Mouse (Mus musculus): ENCODE measurements around the gene Cltc. TPM values are rescaled to one million over a fixed set of nuclear protein-coding genes. Genes with fewer than 3 reads are reported as not detected.
"Not testable (repeated sequence)": the region's sequence is repeated elsewhere in the genome, so short reads cannot be mapped to it uniquely, and the experiment has no call there.

Gene Cltc
- 160 to 175 TPM (median 162 TPM) in 3 replicates for total RNA-seq (2017)

DNA sequence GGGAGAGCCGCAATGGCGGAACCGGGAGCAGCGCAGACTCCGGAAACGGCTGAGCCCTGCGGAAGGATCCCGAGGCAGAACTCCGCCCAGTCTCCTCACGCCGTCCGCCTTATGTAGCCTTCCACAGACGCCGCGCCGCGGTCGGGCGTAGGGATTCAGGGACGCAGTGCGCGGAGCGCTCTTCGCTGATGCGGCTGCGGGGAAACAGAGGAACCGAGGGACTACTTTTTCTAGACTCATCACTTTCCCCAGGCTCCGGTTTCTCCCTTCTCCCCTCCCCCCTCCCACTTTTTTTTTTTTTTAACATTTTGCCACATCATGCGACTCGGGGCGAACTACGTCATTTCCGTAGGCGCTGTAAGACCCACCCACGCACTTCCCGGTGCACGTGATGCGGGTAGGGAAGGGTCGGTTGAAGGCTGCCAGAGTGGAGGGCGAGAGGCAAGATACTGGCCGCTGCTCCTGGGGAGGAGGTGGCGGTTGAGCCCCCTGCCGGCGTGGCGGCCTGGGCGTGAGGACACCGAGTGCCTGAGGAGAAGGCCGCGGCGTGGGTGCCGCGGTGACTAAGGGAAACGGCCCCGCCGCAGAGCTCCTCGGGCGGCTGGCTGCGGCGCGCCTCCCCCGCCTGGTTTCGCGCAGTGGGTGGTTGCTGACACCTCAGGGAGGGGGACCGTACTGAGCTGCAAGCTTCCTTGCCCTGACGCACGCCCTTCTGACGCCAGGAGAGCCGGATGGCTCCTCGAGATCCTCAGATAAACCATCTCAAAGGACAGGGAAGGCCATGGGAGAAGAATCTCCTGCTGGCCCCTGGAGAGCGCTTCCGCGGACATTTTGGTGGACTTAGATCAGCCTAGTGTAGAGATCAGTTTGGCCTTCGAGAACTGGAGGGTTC, at the start of gene Cltc:
TSS of gene Cltc (minus strand) at position 86 of the 892 bp plus-strand sequence.
- peak; percentile 88 for ATAC-seq (replicated peaks; ENCODE audit: insufficient number of reproducible peaks, low FRiP score, low TSS enrichment, poor library complexity, severe bottlenecking)

DNA sequence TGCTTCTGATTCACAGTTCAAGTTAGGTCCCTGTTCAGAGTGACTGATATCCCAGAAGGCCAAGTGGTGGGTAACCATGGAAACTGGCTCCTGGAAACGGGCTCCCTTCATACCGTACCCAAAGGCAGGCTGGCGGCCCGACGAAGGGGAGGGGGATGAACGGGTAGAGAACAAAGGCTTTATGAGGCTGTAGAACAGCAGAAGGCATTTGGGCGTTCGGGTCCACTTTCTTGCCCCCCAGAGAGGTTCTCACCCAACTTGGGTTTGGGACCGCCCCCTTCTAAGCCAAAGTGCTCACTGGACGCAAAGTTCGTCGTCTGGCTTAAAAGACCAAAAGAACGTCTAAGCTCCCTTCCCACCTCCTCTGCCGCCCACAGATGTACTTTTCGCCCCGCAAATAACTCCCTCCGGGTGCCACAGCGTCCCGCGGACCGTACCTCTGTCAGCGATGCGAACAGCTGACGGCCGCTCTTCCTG, 49.7 kb upstream of the Cltc start:
- peak; percentile 42 for ATAC-seq (replicated peaks; ENCODE audit: insufficient number of reproducible peaks, low FRiP score, low TSS enrichment, poor library complexity, severe bottlenecking)

DNA sequence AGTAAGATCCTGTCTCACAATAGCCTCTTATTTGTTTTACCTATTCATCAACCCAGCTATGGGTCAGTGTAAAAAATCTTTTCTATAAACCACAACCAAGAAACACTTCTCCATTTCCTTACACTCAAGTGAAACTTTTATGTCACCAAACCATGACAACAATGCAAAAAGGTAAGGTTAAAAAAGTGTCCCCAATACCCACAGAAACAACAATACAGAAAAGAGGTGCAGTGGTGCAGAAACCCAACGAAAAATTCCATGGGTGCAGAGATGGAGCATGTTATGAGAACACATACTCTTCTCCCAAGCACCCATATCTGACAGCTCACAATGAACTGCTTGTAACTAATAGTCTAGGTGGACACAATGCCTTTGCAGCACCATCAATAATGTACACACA, 36.8 kb upstream of the Cltc start:
- no peak for ATAC-seq (replicated peaks; ENCODE audit: insufficient number of reproducible peaks, low FRiP score, low TSS enrichment, poor library complexity, severe bottlenecking)

DNA sequence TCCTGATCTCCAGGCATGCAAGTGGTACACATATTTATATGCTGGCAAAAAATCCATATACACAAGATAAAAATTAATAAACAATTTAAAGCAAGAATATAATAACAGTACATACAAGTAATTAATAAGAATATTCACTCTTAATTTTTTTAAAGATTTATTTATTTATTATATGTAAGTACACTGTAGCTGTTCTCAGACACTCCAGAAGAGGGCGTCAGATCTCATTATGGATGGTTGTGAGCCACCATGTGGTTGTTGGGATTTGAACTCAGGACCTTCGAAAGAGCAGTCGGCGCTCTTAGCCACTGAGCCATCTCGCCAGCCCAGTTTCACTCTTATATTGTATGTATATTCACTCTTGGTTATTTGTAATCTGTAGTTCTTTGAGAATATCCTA, 30.1 kb upstream of the Cltc start:
- not testable (repeated sequence) for ATAC-seq (replicated peaks; ENCODE audit: insufficient number of reproducible peaks, low FRiP score, low TSS enrichment, poor library complexity, severe bottlenecking)

DNA sequence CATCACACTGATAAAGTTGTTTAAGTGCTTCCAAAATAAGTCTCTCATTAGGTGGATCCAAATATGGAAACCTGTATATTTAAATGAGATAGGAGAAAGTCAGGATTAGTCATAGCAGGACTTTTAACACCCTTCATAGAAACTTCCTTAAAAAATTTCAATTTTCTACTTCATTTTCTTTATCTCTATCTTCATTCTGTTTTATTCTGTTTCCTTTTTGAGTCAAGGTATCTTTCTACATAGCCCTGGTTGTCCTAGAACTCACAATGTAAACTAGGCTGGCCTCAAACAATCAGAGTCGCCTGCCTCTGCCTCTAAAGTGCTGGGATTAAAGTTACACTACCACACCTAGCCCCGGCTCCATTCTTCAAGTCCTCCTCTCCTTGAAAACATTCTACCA, 28.4 kb upstream of the Cltc start:
- no peak for ATAC-seq (replicated peaks; ENCODE audit: insufficient number of reproducible peaks, low FRiP score, low TSS enrichment, poor library complexity, severe bottlenecking)

DNA sequence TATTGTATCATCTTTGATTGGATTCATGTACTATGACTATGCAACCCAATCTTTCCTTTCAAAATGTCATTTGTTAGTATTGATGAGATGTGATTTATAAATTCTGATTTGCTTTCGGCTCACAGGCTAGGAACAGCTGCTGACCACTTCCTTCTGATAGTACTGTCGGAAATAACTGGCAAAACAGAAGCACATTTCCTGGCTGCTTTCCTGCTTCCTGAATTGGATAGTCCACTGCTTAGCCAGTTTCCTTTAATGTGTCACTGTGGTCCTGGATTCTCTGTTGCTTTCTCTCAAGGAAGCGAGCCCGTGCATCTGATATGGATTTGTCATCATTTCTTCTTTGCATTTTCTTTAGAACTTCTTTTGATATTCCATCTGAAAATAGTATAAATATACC, 12.5 kb upstream of the Cltc start:
- ATAC-seq (replicated peaks; ENCODE audit: insufficient number of reproducible peaks, low FRiP score, low TSS enrichment, poor library complexity, severe bottlenecking), result no peak

DNA sequence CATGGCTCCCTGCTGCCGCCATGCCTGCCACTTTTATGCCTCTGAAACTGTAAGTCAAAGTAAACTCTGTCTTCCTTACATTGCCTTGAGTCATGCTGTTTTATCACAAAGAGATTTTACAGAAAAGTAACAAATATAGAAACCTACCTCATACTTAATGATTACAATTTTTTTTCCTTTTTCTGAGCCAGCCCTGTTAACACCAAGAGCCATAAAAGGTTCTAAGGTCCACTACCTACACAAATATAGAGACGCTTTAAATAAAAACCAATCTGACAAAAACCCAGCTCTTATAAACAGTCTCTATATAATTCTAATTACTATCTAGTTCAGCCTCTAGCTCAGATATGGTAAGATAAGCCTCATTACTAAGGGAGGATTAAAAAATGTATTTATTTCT, 7.1 kb upstream of the Cltc start:
- no peak for ATAC-seq (replicated peaks; ENCODE audit: insufficient number of reproducible peaks, low FRiP score, low TSS enrichment, poor library complexity, severe bottlenecking)

DNA sequence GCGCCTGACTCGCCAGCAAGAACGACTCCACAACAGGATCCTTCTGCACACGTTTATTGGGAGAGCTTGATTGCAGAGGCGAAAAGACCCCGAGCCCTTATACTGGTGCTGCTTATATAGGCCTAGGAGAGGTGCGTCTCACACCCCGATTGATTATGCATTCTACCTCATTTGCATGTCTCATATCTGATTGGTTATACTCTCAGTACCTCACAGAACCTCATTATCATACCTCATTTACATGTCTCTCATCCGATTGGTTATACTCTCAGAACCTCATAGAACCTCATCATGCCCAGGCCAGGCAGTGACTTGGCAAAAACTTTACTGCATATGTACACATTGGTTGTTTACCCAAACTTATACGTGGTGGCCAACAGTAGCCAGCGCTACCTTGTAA, 5.8 kb upstream of the Cltc start:
- ATAC-seq (replicated peaks; ENCODE audit: insufficient number of reproducible peaks, low FRiP score, low TSS enrichment, poor library complexity, severe bottlenecking), result not testable (repeated sequence)

DNA sequence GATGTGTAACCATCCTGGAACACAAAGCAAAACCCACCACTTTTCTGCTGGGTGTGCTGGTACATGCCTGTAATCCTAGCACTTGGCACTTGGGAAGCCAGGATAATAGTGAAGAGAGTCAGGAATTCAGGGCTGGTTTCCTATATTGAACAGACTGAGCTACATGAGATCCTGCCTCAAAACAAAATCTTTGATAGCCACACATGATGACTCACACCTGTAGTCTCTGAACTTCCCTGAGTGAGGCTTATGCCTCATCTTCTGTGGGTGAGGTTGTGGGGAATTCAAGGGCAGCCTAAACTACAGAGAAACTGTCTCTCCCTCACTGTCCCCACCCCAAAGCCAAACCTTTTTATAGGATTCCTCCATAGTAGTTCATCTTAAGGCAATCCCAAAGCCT, 3.0 kb upstream of the Cltc start:
- ATAC-seq (replicated peaks; ENCODE audit: insufficient number of reproducible peaks, low FRiP score, low TSS enrichment, poor library complexity, severe bottlenecking), result no peak

DNA sequence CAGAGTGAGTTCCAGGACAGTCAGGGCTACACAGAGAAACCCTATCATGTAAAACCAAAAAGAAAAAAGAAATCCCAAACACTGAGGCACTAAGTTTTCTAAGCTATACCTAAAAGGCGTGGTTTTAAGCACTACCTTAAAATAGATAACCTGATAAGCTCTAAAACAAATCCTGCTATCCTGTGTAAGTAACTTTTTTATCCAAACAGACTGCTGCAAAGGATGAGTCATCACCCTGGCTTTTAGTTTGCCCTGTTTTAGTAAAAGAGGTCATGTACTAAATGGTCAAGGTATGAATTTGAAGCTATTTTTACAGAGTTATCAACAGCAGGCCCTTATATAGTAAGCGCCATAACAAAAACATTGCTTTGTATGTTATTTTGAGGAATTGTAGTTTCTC, 2.5 kb upstream of the Cltc start:
- ATAC-seq (replicated peaks; ENCODE audit: insufficient number of reproducible peaks, low FRiP score, low TSS enrichment, poor library complexity, severe bottlenecking), result no peak

DNA sequence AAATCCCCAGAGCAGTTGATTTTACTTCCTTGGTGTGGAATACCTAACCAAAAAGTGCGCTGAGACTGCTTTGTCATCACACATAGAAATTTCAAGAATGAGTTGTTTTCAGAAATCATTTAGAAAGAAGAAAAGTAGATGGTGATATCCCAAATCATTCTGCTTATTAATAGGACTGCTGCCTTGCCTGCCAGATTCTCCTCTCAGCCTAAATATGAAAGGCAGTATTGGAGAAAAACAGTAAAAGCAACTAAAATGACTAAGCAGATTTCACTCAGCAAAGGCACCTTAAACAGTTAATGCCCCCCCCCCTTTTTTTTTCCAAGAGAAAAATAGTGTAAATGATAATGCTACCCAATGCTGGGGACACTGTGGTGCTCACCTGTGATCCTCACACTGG, 1.9 kb upstream of the Cltc start:
- ATAC-seq (replicated peaks; ENCODE audit: insufficient number of reproducible peaks, low FRiP score, low TSS enrichment, poor library complexity, severe bottlenecking), result no peak

DNA sequence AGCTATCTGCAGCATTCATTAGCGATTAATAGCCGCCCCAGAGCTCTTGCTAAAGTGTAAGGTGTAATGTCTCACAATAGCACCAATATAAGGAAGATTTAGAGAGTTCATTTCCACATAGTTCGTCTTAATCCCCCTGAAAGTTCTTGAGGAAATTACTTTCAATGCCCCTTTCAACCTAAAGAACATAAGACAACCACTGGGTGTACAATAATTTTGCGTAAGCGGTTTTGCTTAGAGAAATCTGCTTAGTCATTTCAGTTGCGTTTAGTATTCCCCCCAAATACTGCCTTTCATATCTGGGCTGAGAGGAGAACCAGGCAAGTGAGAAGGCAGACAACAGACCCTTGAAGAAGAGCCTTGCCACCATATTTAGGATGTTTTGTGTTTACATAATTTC, 1.2 kb upstream of the Cltc start:
- no peak for ATAC-seq (replicated peaks; ENCODE audit: insufficient number of reproducible peaks, low FRiP score, low TSS enrichment, poor library complexity, severe bottlenecking)

DNA sequence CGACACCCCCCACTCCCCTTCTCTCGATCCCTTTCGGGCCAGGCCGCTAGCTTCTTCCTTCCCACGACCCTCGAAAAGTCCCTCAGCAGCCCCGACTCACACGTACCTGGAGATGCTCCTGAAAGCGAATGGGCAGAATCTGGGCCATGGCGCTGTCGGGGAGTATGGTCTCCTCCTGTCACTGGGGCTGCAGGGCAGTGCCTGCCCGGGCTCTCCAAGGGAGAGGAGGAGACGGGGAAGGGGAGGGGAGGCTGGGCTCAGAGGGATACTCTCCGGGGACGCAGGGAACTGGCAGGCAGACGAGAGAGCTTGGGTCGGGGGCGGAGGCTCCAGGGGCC, 254 bp downstream of the Cltc start:
- ATAC-seq (replicated peaks; ENCODE audit: insufficient number of reproducible peaks, low FRiP score, low TSS enrichment, poor library complexity, severe bottlenecking), result no peak; the same call in 1 of the 2 replicates

DNA sequence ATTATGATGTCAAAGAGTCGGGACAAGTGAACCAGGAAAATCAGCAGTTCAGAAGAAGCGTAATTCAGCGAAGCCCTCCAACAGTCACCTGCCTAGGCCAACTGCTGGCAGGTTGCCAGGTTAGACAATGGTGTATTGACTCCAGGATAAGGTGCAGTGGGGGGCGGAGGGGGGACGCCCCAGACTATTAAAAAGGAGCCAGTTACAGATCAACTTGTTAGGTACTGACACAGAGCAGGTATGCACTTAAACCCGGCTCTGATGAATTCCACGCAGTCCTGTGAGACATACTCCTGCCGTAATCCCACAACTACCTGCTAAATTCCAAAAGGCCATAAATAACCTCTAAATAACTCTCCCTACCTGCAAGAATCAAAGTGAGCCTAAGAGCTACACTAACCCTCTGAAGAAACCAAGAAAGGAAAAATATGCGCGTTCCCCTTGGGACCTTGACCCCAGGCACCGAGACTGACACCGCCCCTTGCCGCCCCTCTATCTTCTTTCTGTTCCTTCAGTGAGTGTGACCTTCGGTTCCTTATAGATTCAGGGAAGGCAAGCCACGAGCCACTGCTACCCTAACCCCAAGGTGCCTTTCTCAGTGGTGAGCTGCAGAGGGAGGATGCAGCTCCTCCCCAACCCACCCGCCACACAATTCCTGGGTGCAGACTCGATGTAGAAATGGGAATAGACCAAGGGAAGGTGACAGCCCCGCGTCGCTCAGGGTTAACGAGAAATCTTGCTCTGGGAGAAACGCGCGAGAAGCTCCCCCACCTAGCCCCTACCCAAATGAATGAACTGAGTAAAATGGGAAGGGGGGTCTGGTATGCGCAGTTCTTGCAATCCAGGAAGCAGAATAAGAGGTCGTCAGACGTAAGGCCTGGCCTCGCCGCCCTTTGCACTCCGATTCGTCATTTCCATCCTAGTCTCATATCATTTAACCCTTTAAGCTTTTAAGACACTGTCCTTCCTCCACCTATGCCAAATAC, 916 bp downstream of the Cltc start:
- ATAC-seq (replicated peaks; ENCODE audit: insufficient number of reproducible peaks, low FRiP score, low TSS enrichment, poor library complexity, severe bottlenecking), result no peak

DNA sequence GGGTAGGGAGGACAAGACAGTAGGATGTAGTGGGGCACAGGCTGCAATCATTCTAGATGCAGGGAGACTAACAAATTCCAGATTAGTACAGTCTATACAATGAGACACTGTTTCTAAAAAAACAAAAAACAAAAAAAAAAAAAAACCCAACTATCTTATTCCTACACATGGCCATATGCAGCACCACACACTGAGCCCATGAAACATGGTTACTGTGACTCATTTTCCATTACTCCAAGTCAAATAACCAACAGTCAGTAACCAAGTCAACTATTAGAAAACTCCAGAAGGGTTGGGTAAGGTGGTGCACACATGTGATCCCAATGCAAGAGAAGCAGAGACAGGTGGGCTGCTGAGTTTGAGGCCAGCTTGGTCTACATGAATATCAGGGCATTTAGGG, 5.0 kb downstream of the Cltc start:
- ATAC-seq (replicated peaks; ENCODE audit: insufficient number of reproducible peaks, low FRiP score, low TSS enrichment, poor library complexity, severe bottlenecking), result no peak

DNA sequence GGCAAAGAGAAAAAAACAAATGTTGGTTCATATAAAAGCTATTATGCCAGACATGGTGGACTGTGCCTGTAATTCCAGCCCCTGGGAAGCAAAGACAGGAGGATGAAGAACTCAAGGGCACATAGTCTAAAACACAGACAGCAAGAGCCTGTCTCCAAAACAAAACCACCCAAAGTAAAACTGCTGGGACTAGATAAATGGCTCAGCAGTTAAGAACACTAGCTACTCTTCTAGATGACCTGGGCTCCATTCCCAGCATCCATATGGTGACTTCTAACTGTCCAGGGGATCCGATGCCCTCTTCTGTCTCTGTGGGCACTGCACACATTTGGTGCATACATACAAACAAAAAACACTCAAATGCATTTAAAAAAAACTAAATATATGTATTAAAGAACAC, 6.4 kb downstream of the Cltc start:
- ATAC-seq (replicated peaks; ENCODE audit: insufficient number of reproducible peaks, low FRiP score, low TSS enrichment, poor library complexity, severe bottlenecking), result no peak

DNA sequence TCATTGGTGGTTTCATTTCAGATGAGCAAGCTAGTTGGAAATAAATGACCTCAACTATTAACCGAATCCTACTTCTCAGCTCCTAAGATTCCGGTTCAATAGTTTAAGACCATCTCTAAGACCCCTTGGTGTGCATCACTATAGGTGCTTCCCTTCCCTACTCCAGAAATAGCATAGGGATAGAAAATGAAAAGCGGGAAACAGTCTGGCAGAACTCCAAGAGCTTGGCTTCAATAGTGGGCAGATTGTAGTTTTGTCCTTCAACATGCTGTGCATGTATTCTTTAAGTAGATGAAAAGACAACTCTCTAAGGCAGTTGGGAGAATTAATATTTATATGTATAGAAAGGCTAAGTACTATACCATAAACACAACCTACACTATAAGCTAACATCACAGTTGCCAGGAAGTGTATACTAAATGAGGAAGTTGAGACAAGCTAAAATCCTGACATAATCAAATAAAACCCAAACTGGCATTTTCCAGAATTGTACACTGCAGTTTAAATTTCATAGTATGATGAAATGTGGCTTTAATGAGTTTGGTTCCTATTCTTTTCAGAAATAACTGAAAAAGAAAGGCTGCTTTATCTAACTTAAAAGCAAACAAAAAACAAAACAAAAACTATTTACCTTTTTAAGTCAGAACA, 7.5 kb downstream of the Cltc start:
- no peak for ATAC-seq (replicated peaks; ENCODE audit: insufficient number of reproducible peaks, low FRiP score, low TSS enrichment, poor library complexity, severe bottlenecking)

DNA sequence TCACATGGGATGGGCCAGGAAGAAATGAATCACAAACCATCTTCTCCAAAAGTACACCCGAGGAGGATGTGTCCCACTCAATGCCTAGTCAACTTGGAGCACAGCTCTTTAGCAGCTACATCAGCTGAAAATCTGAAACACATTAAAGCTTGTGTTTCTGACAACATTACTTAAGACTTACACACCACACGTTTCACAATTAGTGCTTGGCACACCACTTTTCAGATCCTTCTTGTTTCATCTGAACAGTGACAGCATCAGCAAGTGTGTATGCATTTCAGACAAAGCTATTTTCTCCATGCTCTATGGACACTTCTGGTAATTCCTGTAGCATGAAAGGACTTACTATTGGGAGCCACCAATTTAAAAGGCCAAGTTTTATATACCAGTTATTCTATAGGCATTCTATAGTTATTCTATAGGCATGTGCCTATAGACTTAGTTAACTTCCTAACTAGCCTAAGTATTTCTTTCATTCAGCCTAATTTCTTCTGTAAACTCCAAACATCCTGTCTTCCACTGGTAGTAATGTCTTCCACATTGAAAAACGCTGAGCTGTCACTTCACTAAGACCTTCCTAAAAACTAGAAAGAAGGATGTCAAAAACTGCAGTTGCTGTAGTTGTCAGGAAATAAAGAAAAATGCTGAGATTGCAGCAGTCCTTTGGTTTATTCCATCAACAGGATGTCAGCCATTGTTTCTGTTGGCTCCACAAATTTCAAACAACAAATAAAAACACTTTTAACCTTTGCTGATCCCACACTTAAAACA, 11.5 kb downstream of the Cltc start:
- no peak for ATAC-seq (replicated peaks; ENCODE audit: insufficient number of reproducible peaks, low FRiP score, low TSS enrichment, poor library complexity, severe bottlenecking)

Measured in monocyte, adult 5-6 weeks (primary cell).